Mouse (Mus musculus): ENCODE results near the gene Sntb2. TPM values are rescaled to one million over a fixed set of nuclear protein-coding genes. Genes with fewer than 3 reads are reported as not detected.

The Sntb2 gene
- polyA plus RNA-seq (2012; rRNA removed; ENCODE audit: low replicate concordance), result 13.2 and 17.5 TPM in 2 replicates

DNA sequence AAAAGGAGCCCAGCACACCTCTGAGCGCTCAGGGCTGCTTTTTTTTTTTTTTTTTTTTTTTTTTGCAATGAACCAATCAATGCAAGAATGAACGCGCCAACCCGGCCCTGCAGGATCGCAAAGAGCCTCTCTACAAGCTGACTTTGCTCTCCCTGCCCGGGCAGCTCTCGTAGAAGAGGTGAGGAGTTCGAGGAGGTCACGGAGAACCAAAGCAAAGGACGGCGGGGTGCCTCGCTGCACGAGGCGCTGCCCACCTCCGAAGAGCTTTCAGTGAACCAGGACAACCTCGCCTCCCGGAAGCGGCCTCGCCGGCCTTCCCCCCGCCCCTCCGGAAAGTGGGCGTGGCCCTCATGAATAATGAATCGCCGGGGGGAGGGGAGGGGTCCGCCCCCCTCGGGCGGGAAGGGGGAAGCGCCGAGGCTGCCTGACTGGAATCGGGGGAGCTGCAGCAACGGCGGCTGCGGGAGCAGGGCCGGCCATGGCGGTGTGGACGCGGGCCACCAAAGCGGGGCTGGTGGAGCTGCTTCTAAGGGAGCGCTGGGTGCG lies at the start of gene Sntb2:
TSS of gene Sntb2 (plus strand) at position 427 of the 546 bp plus-strand sequence.

DNA sequence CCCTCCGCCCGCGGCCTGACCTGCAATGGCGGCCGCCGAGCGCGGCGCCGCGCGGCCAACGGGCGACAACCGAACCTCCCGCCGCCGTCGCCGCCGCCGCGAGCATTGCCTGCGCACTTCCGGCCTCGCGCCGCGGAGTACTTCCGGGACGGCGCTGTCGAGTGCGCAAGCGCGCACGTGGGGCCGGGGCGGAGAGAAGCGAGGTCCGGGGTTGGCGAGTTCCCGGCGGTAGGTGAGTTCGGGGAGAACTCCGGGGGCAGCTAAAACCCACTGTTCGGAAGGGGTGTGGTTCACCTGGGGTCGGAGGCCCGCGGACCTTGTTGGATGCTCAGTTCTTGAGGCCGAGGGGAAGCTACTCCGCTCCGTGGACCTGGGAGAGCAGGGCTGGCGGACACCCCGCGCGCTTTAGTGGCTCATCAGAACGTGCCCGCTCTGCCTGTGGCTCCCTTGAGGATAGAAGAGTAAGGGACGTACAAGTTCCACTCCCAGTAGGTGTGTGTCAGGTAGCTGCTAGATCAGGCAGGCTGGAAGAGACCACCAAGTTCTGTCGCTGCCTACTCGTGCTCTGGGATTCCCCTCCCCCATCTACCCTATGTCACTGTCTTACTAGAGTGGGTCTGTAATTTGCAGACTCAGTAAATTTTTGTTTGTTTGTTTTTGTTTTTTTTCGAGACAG lies 41.9 kb upstream of the Sntb2 start, which contains the start of gene Utp4:
TSS of gene Utp4 (plus strand) at position 156 of the 676 bp plus-strand sequence.

DNA sequence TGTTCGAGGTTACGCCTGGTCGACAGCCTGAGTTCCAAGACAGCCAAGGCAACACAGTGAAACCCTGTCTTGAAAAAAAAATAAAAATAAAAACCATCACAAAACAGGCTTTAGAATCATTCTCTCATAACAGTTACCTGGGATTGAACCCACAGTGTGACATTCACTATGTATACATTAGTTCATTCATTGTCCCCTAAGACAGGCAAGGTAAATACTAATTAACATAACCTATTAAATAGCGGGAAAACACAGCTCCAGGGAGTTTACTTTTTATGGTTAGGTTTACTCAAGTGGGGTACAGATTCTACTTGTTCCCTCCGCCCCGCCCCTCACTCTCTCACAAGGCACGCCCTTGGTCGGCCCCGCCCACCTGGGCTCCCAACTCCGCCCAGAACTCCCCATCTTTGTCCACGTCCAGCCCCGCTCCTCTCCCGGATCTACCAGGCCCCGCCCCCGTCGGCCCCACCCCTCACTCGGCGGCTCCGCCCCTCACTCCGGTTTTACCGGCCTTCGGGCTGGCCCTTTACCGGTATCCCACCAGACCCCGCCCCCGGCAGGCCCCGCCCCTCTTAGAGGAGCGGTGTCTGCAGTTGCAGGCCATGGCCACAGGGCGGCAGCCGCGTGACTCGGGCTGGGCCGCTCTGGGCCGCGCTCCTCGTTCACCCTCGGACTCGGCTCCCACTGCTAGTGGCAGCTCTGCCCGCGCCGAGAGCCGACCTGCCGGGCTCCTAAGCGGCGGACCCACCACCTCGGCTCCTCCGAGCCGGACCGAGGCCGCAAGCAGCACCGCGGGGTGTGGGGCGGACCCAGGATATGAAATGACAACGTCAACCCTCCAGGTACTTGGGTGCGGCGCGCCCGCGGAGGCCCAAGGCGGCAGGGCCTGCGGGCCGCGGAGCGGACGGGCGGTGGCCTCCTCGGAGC lies 95.4 kb downstream of the Sntb2 start, which contains the start of gene Vps4a:
TSS of gene Vps4a (plus strand) at position 573 of the 927 bp plus-strand sequence.

DNA sequence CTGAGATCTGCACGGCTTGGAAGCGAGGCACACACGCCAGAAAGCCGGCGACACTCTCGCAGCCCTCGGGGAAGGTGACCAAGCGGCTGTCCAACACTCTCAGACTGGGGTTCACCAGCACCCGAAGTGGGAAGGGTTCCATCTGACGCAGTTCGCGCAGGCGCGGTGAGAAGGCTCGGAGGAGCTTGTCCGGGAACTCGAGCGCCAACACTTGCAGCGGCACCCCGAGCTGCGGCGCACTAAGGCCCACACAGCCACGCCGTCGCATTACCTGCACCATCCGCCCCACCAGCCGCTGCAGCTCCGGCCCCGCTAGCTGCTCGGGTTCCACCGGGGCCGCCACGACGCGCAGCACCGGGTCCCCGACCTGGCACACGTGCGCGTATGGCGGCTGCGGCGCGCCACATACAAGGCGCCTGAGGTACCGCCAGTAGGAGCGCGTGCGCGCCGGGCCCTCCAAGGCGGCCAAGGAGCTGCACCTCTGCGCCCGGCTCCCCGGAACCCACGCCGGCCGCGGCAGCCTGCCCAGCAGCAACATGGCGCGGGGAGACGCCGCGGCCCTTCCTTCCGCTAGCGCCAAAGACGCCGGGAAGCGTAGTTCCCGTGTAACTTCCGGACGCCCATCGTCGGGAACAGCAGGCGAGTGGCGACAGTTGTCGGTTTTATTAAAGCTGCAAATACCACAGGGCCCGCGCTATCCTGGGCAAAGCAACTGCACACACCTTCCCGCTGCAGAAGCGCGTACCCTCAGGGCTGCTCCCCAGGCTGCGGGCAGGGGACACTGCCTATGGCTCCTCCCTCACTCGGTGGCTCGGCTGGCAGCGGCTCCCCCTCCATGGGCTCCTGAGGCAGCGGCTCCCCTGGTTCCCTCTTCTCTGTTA lies 112.8 kb downstream of the Sntb2 start, which contains the start of gene Pdf:
TSS of gene Pdf (minus strand) at position 554 of the 881 bp plus-strand sequence.

DNA sequence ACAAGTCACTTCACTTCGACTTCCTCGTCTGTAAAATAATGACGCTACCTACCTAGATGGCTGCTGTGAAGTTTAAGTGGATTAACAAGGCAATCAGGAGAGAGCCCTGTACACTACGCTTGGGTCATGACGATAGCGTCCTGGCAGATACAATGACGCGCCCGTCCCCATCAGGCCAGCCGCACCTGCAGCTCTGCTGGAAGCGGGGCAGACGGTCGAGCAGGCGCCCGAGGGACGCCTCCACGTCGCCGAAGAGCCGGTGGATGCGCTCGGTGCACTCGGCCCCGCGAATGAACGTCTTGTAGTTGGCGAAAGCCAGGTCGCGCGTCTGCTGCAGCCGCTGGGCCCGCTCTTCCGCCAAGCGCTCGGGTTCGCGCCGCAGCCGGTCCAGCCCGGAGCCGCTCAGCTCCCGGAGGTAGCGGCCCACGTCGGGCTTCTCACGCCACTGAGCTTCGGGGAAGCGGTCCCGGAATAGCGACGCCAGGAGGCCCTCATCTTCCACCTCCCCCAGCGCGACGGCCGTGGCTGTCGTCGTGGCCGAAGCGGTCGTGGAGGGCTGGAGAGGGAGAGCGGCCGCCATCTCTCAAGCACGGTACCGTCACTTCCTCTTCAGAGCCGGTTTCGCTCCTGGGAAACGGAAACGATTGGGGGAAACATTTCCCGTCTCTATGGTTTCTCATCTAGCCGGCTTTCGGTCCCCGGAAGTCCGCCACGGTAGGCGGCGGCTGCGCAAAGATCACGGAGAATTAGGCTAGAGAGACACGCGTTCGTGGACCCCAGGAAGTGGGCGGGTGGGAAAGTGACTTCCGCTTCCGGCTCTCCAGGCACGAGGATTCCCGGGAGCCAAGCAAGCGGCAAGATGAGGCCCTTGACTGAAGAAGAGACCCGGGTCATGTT lies 120.8 kb downstream of the Sntb2 start, which contains the start of the genes Cog8 and Nip7:
TSS of gene Cog8 (minus strand) at position 614 of the 897 bp plus-strand sequence.
TSS of gene Nip7 (plus strand) at position 802 of the 897 bp plus-strand sequence.

DNA sequence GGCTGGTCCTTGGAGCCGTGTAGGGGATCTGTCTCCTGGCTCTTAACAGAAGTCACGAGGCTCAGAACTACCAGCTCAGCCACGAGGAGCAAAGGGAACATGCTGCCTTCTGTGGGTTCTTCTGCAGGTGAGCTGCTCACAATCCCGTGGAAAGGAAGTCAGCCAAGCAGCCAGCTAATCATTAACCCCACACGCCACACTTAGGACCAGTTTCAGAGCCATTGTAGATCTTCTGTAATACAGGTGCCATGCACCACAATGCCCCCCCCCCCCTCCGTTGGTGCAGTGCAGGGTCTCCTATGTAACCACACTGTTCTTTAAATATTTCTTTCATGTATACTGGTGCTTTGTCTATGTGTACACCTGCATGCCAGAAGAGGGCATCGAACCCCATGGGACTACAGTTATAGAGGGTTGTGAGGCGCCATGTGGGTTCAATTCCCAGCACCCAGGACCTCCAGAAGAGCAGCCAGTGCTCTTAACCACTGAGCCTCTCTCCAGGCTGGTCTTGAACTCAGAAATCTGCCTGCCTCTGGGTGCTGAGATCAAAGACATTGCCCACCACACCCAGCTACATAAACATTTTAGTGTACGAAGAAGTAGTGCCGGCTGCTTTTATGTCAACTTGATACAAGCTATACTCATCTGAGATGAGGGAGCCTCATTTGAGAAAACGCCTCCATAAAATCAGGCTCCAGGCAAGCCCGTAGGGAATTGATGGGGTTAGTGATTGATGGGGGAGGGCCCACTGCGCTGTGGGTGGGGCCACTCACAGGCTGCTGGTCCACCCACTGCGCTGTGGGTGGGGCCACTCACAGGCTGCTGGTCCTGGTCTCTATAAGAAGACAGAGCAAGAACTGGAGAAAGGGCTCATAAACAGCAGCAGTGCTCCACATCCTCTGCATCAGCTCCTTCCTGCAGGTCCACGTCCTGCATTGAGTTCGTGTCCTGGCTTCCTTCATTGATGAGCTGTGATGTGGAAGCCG lies 130.3 kb downstream of the Sntb2 start, which contains the start of gene Tmed6:
TSS of gene Tmed6 (minus strand) at position 134 of the 986 bp plus-strand sequence.

Other genes starting within 250 kb of the Sntb2 start
- gene Has3, start 65.5 kb upstream of the Sntb2 start, polyA plus RNA-seq (2012; rRNA removed; ENCODE audit: low replicate concordance), result 0.85 and 2.2 TPM in 2 replicates
- gene Utp4, start 42.1 kb upstream of the Sntb2 start, polyA plus RNA-seq (2012; rRNA removed; ENCODE audit: low replicate concordance), result 23.3 and 39.0 TPM in 2 replicates
- 18.6 and 40.3 TPM in 2 replicates for gene Vps4a, start 95.5 kb downstream of the Sntb2 start, polyA plus RNA-seq (2012; rRNA removed; ENCODE audit: low replicate concordance)
- 27.9 and 65.8 TPM in 2 replicates for gene Pdf, start 112.9 kb downstream of the Sntb2 start, polyA plus RNA-seq (2012; rRNA removed; ENCODE audit: low replicate concordance)
- gene Cog8, start 120.9 kb downstream of the Sntb2 start, polyA plus RNA-seq (2012; rRNA removed; ENCODE audit: low replicate concordance), result 32.9 and 46.9 TPM in 2 replicates
- 18.2 and 18.7 TPM in 2 replicates for gene Nip7, start 121.1 kb downstream of the Sntb2 start, polyA plus RNA-seq (2012; rRNA removed; ENCODE audit: low replicate concordance)
- gene Tmed6, start 129.9 kb downstream of the Sntb2 start, polyA plus RNA-seq (2012; rRNA removed; ENCODE audit: low replicate concordance), result not detected in 2 replicates
- gene Terf2, start 160.8 kb downstream of the Sntb2 start, polyA plus RNA-seq (2012; rRNA removed; ENCODE audit: low replicate concordance), result 7.1 and 12.2 TPM in 2 replicates
- gene Cyb5b, start 214.9 kb downstream of the Sntb2 start, polyA plus RNA-seq (2012; rRNA removed; ENCODE audit: low replicate concordance), result 106 and 141 TPM in 2 replicates

Measured in mammary gland, adult 2 months (tissue).